Mouse (Mus musculus) heart, embryonic 16.5 days (tissue): ENCODE measurements around the gene Asic2. TPM values are rescaled to one million over a fixed set of nuclear protein-coding genes. Genes with fewer than 3 reads are reported as not detected.

Source experiments
- ATAC-seq: fragments of 200-750 bp; cut with Nextera tagmentation; replicated peaks from 2 replicates; pipeline ENCODE4 v1.8.0; 2017; ENCODE audit warnings: moderate number of reproducible peaks; ENCODE audit not compliant: insufficient read depth, low FRiP score; ENCODE audit errors: extremely low read depth
- H3K27ac ChIP-seq: fragments of 300-500 bp; sonication (generic); 2 replicates; pipeline ENCODE4 v1.5.1; 2014; ENCODE audit warnings: mild to moderate bottlenecking, low read length, control low read depth, moderate library complexity
- H3K27me3 ChIP-seq: fragments of 300-500 bp; sonication (generic); 2 replicates; pipeline ENCODE4 v1.6.1; 2014; ENCODE audit warnings: low read length, mixed read lengths; ENCODE audit not compliant: control insufficient read depth, insufficient read depth
- H3K36me3 ChIP-seq: fragments of 300-500 bp; sonication (generic); 2 replicates; pipeline ENCODE4 v1.6.1; 2014; ENCODE audit not compliant: control insufficient read depth, insufficient read depth
- H3K4me1 ChIP-seq: fragments of 300-500 bp; sonication (generic); 2 replicates; pipeline ENCODE4 v1.6.1; 2014; ENCODE audit warnings: low read length, mixed read lengths; ENCODE audit not compliant: control insufficient read depth, insufficient read depth
- H3K4me2 ChIP-seq: fragments of 300-500 bp; sonication (generic); 2 replicates; pipeline ENCODE4 v1.6.1; 2014; ENCODE audit warnings: low read depth, mild to moderate bottlenecking, control low read depth, low read length
- H3K4me3 ChIP-seq: fragments of 300-500 bp; sonication (generic); 2 replicates; pipeline ENCODE4 v1.5.1; 2014; ENCODE audit warnings: mild to moderate bottlenecking, control low read depth, low read length
- H3K9ac ChIP-seq: fragments of 300-500 bp; sonication (generic); 2 replicates; pipeline ENCODE4 v1.6.1; 2014; ENCODE audit warnings: low read length, control low read depth
- H3K9me3 ChIP-seq: fragments of 300-500 bp; sonication (generic); replicated peaks from 2 replicates; pipeline ENCODE4 v1.6.1; 2016; ENCODE audit warnings: low read length; ENCODE audit not compliant: control insufficient read depth
- WGBS: fragments of 180-500 bp; shearing (Covaris S2); extraction: QIAGEN DNeasy Blood & Tissue Kit; methylation state at CpG from one replicate; pipeline ENCODE4 v1.1.7; 2014; 5-methylcytosine and 5-hydroxymethylcytosine counted together
- polyA plus RNA-seq: library from polyadenylated mRNA; unstranded; fragments of >200 nt; fragmentation: Nextera tagmentation; extraction: Ambion mirVana; gene quantifications from 2 replicates; pipeline ENCODE4 v1.2.1, GENCODE M21; 2015

The Asic2 gene
- polyA plus RNA-seq, 1 experiment from 2014 or later, result not detected

DNA sequence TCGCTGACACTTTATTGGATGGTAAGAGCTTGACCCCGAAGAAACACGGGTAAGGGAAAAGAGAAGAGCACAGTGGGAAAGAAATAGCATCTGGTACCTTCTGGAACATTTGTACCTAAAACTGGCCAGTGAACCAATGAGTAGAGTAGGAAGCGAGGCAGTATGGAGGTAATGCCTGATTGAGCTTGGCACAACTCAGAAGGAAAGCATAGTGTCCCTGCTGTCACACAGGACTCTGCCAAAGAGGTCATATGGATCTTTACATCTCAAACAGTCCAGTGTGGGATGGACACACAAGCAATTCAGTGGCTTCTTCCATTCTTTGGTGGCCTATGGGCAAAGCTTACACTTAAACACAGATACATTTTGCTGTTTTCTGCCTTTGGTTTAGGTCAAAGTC lies 211.0 kb downstream of the Asic2 start:
- H3K9me3 ChIP-seq, result peaks cover 10% of the 10 kb centered on the region
- H3K4me2 ChIP-seq, result no peak overlapping the region
- H3K27me3 ChIP-seq, result no peaks in the 10 kb centered on the region
- H3K27ac ChIP-seq, result no peak overlapping the region
- ATAC-seq, result no peak
- no peaks in the 10 kb centered on the region for H3K4me1 ChIP-seq
- H3K9ac ChIP-seq, result no peak overlapping the region
- H3K4me3 ChIP-seq, result no peak overlapping the region
- WGBS, result 80% methylated on average over 4 of the region's 4 CpGs
- no peaks in the 10 kb centered on the region for H3K36me3 ChIP-seq

DNA sequence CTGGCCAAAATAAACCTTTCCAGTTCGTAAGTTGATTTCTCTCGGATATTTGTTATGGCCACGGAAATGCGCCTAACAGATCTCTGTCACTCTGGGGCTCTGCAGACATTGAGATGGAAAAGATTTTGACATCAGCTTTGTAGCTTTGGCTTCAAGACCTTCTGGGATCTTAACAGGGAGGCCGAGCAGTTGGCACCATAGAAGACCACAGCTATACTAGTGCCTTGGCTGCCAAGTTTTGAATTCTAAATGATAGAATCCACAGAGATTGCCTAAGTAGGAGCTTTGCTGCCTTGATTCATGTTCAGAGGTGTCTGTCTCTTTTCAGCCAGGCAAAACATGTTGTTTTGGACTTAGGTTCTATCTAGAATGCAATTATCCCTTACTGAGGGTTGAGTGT lies 217.4 kb downstream of the Asic2 start:
- H3K9ac ChIP-seq, result no peak overlapping the region
- H3K4me2 ChIP-seq, result no peak overlapping the region
- H3K36me3 ChIP-seq, result no peaks in the 10 kb centered on the region
- ATAC-seq, result no peak
- H3K4me3 ChIP-seq, result no peak overlapping the region
- no peak overlapping the region for H3K27ac ChIP-seq
- 79% methylated on average over 5 of the region's 5 CpGs for WGBS
- no peaks in the 10 kb centered on the region for H3K4me1 ChIP-seq
- no peaks in the 10 kb centered on the region for H3K27me3 ChIP-seq
- H3K9me3 ChIP-seq, result peaks cover 10% of the 10 kb centered on the region

DNA sequence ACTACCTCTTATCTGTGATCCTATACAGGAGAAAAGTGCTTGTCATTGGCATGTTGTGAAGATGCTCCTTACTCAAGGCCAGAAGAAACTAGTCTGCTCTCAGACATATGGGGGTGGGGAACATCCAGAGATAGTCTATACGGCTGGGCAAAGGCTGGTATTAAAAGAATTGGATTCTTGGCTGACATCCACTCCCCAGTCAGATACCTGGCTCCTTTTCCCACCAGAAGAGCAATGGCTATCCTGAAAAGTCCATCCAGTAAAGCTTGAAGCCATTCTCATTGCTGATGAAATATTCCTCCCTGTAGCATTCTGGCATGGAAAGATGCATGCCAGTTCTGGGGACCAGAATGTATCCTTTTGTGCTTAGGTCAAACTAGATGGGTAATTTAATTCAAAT lies 218.2 kb downstream of the Asic2 start:
- H3K4me2 ChIP-seq, result no peak overlapping the region
- ATAC-seq, result no peak
- no peak overlapping the region for H3K4me3 ChIP-seq
- no peaks in the 10 kb centered on the region for H3K36me3 ChIP-seq
- peaks cover 6% of the 10 kb centered on the region for H3K9me3 ChIP-seq
- no peak overlapping the region for H3K27ac ChIP-seq
- 59% methylated on average over 1 of the region's 1 CpGs for WGBS
- no peaks in the 10 kb centered on the region for H3K4me1 ChIP-seq
- H3K27me3 ChIP-seq, result no peaks in the 10 kb centered on the region
- no peak overlapping the region for H3K9ac ChIP-seq

DNA sequence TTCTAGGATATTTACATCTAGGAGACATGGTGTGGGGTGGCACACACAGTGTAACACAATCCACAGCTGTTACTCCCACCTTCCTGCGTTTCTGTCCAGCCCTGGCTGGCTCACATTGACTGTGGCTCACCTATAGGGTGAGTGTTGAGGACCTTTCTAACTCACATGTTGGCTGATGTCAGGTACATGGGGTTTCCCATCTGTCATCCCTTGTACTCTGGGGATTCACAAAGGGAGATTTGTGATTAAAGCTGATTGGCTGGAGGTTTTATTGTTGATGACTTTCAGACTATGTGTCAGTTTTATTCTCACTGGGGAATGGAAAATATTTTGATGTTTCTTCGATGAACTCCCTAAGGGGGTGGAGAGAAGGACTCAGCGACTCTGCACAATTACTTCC lies 229.3 kb downstream of the Asic2 start:
- H3K4me3 ChIP-seq, result no peak overlapping the region
- ATAC-seq, result no peak
- no peak overlapping the region for H3K9ac ChIP-seq
- H3K9me3 ChIP-seq, result no peaks in the 10 kb centered on the region
- H3K4me1 ChIP-seq, result no peaks in the 10 kb centered on the region
- no peak overlapping the region for H3K4me2 ChIP-seq
- H3K27me3 ChIP-seq, result peaks cover 5% of the 10 kb centered on the region
- H3K36me3 ChIP-seq, result no peaks in the 10 kb centered on the region
- H3K27ac ChIP-seq, result no peak overlapping the region
- 51% methylated on average over 3 of the region's 3 CpGs for WGBS

DNA sequence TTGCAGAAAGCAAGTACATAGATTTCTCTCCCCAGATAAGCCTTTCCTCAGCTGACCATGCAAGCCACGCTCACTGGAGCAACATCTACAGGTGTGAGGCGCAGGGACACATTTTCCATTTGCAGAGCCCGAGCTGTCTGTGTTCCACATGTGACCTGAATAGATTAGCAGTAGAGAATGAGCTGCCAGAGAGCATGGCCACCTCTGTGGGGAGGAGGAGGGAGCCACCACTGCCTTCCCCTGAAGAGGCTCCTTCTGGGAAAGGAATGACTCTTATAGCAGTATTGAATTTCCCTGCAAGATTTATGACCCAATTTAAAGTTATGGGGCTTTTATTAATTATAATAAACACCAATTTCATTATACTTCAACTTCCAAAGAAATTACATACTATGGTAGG lies 230.5 kb downstream of the Asic2 start:
- H3K9ac ChIP-seq, result no peak overlapping the region
- H3K27me3 ChIP-seq, result peaks cover 5% of the 10 kb centered on the region
- no peak overlapping the region for H3K27ac ChIP-seq
- H3K4me2 ChIP-seq, result no peak overlapping the region
- no peaks in the 10 kb centered on the region for H3K36me3 ChIP-seq
- no peak for ATAC-seq
- H3K9me3 ChIP-seq, result no peaks in the 10 kb centered on the region
- no peaks in the 10 kb centered on the region for H3K4me1 ChIP-seq
- 49% methylated on average over 3 of the region's 3 CpGs for WGBS
- no peak overlapping the region for H3K4me3 ChIP-seq

DNA sequence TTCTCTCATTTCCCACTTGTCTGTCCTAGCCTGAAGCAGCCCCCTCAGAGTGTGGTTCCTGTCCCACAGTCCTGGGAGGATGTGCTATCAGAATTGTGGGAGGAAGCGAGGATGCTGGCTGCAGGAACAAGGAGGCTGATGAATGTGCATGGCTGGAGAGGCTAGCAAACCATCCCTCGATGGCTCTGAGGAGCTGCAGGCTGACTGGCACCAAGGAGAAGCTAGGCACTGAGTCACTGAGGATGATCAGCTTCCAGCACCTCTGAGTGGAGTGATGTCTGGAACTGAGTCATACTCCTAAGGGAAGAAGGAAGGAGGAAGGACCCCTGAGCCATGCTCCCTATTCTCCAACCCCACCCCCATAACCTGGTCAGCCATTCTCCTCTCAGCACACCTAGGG lies 246.2 kb downstream of the Asic2 start:
- H3K27ac ChIP-seq, result no peak overlapping the region
- H3K4me3 ChIP-seq, result no peak overlapping the region
- H3K36me3 ChIP-seq, result no peaks in the 10 kb centered on the region
- no peak overlapping the region for H3K4me2 ChIP-seq
- WGBS, result 48% methylated on average over 2 of the region's 2 CpGs
- H3K9me3 ChIP-seq, result no peaks in the 10 kb centered on the region
- no peaks in the 10 kb centered on the region for H3K4me1 ChIP-seq
- no peak for ATAC-seq
- 0 out of 2 replicates have a peak, but pooled peaks cover 2% of the 10 kb centered on the region for H3K27me3 ChIP-seq
- H3K9ac ChIP-seq, result no peak overlapping the region

DNA sequence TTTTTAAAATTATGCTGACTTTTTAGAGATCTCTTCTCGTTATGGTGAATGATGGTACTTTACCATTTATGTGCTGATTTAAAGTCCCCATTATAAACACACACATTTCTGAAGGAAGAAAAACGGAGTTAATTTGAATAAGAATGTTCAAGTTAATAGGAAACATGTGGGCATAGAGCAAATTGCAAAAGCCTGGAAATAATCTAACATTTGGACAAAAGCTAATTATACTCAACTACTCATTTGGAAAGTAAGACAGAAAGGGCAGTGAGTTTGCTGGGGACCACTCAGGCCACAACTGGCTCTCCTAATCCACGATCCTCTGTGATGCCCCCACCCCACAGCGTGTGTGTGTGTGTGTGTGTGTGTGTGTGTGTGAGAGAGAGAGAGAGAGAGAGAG lies 253.5 kb downstream of the Asic2 start:
- 64% methylated on average over 4 of the region's 4 CpGs for WGBS
- no peak for ATAC-seq
- H3K4me2 ChIP-seq, result no peak overlapping the region

DNA sequence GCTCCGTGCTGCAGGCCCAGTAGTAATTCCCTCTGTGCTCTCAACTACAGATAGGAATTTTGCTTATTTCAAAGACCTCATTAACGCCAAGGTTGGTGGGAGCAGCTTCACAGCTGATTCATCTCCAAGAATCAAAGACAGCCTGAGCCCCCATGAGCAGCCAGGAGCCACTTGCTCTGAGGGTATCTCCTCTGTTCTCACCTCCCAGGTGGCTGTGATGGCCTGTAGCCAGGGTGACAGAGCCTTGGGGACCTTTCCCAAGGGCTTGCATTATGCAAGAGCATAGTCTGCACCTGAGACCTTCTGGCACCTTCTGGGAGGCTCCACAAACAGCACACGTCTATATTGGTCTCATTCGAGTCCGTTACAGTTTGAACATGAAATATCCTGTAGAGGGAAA lies 261.3 kb downstream of the Asic2 start:
- Histone ChIP-seq H3K4me2 (no peak overlapping the region), H3K27ac (no peak overlapping the region), H3K9me3 (no peaks in the 10 kb centered on the region), H3K4me1 (no peaks in the 10 kb centered on the region), H3K36me3 (no peaks in the 10 kb centered on the region), H3K27me3 (no peaks in the 10 kb centered on the region), H3K9ac (no peak overlapping the region), H3K4me3 (no peak overlapping the region)
- ATAC-seq, result no peak
- WGBS, result 51% methylated on average over 5 of the region's 5 CpGs

More for the DNA sequence above, 253.5 kb downstream of the Asic2 start:
- no peaks in the 10 kb centered on the region for H3K9me3 ChIP-seq
- no peaks in the 10 kb centered on the region for H3K36me3 ChIP-seq
- no peak overlapping the region for H3K27ac ChIP-seq
- H3K27me3 ChIP-seq, result no peaks in the 10 kb centered on the region; the same call in 1 of the 2 replicates
- no peak overlapping the region for H3K9ac ChIP-seq
- H3K4me1 ChIP-seq, result no peaks in the 10 kb centered on the region
- no peak overlapping the region for H3K4me3 ChIP-seq

DNA sequence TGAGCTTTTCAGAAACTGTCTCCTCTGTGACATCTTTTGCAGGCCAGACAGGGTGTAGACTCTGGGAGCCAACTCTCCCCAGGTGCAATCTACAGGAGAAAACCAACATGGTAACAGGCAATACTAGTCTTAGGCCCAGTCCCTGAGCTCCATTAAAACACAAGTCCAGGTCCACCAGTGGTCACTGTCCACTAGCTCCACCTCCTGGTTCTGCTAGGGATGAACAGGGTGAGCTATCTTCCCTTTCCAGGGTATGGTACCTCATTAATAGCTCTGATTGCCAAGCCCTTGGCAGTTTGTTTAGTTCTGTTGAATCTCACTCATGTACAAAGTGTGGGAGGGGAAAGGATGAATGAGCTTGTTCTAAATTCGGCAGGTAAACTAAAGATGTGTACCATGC lies 270.2 kb downstream of the Asic2 start:
- 72% methylated on average over 1 of the region's 1 CpGs for WGBS

DNA sequence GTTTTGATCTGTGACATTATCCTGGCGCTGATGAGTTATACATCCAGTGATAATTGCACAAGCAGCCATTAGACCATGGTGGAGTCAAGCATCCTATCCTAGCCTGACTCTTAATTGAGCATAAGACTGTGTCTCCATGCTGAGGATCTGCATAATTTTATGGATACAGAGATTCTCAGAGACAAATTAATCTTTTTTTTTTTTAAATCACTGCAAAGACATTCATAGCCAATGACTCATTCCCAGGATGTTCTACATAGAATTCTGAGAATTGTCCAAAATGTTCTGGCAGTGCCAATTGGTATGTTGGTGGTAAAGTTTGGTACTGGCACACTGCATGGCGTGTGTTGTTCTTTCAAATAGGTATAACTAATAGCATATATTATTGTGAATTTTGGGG lies 272.8 kb downstream of the Asic2 start:
- H3K4me1 ChIP-seq, result no peaks in the 10 kb centered on the region
- H3K36me3 ChIP-seq, result no peaks in the 10 kb centered on the region
- no peak for ATAC-seq
- no peaks in the 10 kb centered on the region for H3K27me3 ChIP-seq
- H3K4me2 ChIP-seq, result no peak overlapping the region
- 86% methylated on average over 2 of the region's 2 CpGs for WGBS
- no peaks in the 10 kb centered on the region for H3K9me3 ChIP-seq
- no peak overlapping the region for H3K9ac ChIP-seq
- H3K4me3 ChIP-seq, result no peak overlapping the region
- no peak overlapping the region for H3K27ac ChIP-seq

More for the DNA sequence above, 270.2 kb downstream of the Asic2 start:
- Histone ChIP-seq H3K4me2 (no peak overlapping the region), H3K36me3 (no peaks in the 10 kb centered on the region), H3K4me1 (no peaks in the 10 kb centered on the region), H3K27ac (no peak overlapping the region), H3K27me3 (no peaks in the 10 kb centered on the region), H3K4me3 (no peak overlapping the region), H3K9me3 (no peaks in the 10 kb centered on the region), H3K9ac (no peak overlapping the region)
- ATAC-seq, result no peak
